Mouse (Mus musculus): ENCODE results near the gene Msmb.
"Not testable (repeated sequence)": the region's sequence is repeated elsewhere in the genome, so short reads cannot be mapped to it uniquely, and the experiment has no call there.

Gene Msmb

DNA sequence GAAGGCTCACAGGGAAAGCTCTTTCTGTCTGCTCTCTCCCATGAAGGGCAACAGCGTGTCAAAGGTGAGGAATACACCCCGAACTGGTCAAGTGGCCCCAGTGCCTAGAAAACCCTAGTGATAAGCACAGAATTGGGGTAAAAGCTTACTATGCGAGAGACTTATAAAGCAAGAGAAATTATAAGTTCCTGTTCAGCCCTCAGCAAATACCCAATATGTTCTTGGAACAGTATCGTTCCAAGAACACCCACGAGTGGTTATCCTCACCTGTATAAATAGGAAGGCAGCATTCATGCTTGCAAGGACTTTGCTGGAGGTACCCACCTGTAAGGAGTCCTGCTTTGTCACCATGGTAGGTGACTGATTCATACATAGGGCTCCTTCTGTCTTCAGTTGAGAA lies at the start of gene Msmb:
Gene Msmb, plus strand, starts transcription at position 301 of the 400 bp plus-strand sequence.
- no peak for DNase-seq (ENCODE audit: low read depth, low spot score)

DNA sequence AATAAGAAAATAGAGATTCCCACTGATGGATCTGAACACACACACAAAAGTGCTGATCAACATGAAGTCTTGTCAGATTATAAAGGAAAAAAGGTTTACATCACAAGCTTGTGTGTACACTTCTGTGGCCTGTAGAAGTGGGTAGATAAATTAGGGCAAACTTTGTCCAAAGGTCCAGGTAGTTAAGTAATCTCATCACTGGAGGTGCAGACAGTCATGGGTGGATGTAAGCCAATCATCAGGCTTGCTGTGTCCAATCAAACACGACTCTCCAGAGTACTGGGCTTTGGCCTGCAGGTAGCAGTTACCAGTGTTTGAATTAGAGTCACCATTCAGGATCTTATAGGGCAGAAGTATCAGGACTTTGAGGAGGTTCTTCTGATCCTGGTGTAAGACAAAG lies 48.8 kb upstream of the Msmb start:
- DNase-seq (ENCODE audit: low read depth, low spot score): no peak

DNA sequence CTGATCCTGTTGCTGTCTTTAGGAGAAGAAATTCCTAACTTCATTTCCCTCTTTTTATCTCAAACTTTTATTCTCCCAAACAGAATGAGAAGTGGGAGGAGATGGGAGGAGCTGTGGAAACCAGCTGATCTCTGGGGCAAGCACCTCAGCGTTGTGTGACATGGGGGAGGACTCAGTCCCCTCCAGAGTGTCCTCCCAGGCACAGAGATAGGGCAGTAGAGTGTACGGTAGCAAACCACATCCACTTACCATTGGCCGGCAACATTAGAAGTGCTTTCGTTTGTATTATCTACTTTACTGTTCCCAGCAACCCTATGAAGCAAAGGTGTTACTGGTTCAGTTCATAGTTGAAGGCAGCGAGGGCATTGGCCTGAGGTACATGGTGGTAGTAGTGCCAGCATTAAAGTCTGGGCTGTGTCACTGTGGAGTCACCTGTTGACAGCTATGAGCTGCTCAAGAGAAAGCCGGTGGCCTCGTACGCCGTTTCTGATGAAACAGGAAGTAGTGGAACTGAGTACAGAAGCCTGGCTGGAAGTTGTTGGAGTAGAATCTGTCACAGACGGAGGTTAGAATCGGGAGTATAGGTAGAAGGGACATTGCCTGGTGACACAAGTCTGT lies 48.2 kb upstream of the Msmb start:
- DNase-seq (ENCODE audit: low read depth, low spot score): no peak

DNA sequence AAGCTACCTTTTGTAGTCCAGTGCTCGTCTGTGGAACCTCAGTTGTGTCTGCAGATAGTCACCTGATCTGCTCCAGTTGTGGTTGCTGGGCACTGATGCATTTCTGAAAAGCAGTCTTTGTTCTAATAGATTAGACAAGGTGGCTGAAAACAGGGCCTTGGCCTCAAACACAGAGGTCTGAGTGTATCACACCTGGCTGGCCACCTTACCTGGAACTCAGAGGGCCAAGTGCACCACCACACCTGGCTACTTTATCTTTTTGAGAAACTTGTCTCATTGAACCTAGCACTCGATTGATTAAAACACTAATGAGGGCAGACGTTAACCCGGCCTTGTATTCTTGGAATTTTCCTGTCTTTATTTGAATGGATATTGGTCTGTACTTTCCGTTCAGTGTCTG lies 46.2 kb upstream of the Msmb start:
- no peak for DNase-seq (ENCODE audit: low read depth, low spot score)

DNA sequence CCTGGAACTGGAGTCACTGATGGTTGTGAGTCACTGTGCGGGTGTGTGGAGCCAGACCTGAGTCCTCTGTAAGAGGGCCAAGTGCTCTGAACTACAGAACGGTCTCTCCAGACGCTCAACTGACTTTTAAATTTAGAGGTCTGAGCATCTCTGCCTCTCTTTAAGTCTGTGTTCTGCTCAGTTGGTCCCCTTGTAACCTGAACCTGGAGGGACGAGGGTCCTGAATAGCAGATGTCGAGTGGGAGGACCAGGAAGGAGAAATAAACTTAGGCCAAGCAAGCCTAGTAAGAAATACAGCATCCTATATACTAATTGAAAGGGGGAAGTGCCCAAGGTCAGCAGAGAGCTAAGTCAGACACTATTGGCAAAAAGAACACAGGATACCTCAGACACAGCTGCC lies 45.1 kb upstream of the Msmb start:
- DNase-seq (ENCODE audit: low read depth, low spot score): no peak

DNA sequence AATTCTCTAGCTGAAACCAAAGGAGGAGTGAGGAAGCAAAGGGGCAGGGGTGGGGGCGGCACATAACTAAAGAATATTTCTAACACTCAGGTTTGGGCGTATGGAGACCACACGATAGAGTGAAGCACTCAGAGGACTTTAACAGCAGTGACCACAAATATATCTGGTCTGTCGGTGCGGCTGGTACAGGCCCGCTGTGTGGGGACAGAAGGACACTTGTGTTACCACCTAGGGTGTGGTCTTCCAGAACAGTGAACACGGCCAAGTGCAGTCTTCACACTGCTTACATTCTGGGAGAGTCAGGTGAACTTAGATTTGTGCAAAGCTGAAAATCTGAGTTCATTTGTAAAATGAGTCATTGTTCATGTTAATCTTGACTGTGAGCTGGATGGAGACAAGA lies 44.1 kb upstream of the Msmb start:
- DNase-seq (ENCODE audit: low read depth, low spot score): no peak

DNA sequence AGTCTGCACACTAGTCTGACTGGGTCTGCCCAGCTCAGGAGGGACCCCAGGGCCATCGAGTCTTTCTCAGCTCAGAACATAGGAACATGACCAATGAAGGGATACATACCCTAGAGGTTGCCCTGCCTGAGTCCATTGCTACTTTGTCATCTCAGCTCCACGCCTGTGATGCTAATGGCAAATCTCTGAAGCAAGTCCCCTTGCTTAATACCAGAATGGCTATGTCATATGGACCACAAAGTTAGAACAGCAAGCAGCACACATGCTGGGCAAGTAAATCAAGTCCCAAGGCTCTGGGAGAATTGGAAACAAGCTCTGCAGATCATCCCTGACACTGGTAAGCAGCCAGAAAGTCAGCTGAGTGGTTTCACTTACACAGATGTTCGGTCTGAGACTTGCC lies 42.9 kb upstream of the Msmb start:
- DNase-seq (ENCODE audit: low read depth, low spot score): no peak

DNA sequence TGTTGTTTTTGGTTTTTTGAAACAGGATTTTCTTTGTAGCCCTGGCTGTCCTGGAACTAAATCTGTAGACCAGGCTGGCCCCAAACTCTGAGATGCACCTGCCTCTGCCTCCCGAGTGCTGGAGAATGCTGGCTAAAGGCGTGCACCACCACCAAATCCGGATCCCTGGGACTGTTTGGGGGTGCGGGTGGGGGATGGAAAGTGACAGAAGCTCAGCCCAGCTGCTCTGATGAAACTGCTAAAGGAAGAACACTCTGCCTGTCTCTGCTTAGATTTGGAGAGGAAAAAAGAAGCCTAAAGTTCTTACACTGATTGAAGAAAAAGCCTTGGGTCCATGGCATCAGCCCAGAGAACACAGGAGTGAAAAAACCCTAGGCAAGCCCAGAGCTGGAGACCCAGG lies 38.3 kb upstream of the Msmb start:
- no peak for DNase-seq (ENCODE audit: low read depth, low spot score)

DNA sequence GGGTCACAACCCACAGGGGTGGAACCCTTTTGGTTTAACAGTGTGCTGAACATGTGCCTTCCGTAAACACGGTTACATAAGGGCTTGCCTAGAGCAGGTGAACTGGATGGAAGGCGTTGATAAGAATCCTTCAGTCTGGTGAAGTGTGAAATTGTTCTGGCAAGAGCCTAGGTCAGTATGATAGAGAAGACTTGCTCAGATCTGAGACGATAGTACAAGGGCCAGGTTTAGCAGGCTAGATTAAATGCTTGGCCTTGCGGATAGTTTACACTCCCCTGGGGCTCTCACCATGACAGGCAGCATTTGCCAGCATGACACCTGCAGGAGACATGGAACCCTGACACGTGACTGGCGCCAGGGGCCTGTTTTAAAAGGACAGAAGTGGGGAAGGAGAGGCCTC lies 36.2 kb upstream of the Msmb start:
- DNase-seq (ENCODE audit: low read depth, low spot score): no peak

DNA sequence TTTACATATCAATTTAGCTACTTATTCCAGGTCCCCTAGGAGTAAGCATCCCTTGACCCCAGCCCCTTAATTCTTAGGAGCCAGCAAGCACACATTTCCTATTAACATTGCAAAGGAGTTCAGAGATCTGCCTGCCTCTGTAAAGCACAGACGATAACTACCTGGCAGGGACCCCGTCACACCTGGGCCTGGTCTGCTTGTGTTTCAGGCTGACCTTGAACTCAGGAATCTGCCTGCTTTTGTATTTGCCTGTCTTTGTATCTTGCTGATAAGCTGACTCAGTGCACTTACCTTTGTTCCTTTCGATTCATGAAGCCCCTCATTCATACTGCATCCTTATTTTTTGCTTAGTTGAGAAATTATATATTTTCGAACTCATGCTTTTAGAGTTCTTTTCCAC lies 34.9 kb upstream of the Msmb start:
- DNase-seq (ENCODE audit: low read depth, low spot score): no peak

DNA sequence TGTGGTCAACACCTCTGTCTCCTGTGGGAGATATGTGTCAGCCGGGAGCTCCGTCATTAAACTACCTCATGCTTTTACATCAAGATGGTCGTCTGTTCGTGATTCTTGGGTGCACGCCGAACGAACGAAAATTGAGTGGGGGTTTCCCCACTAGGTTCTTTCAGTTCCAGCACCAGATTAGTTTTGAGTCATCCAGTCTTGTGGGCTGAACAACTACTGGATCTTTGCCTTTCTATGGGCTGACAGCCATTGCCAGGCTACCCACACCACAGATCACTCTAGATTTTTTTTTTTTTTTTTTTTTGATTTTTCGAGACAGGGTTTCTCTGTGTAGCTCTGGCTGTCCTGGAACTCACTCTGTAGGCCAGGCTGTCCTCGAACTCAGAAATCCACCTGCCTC lies 29.7 kb upstream of the Msmb start:
- DNase-seq (ENCODE audit: low read depth, low spot score): not testable (repeated sequence)

DNA sequence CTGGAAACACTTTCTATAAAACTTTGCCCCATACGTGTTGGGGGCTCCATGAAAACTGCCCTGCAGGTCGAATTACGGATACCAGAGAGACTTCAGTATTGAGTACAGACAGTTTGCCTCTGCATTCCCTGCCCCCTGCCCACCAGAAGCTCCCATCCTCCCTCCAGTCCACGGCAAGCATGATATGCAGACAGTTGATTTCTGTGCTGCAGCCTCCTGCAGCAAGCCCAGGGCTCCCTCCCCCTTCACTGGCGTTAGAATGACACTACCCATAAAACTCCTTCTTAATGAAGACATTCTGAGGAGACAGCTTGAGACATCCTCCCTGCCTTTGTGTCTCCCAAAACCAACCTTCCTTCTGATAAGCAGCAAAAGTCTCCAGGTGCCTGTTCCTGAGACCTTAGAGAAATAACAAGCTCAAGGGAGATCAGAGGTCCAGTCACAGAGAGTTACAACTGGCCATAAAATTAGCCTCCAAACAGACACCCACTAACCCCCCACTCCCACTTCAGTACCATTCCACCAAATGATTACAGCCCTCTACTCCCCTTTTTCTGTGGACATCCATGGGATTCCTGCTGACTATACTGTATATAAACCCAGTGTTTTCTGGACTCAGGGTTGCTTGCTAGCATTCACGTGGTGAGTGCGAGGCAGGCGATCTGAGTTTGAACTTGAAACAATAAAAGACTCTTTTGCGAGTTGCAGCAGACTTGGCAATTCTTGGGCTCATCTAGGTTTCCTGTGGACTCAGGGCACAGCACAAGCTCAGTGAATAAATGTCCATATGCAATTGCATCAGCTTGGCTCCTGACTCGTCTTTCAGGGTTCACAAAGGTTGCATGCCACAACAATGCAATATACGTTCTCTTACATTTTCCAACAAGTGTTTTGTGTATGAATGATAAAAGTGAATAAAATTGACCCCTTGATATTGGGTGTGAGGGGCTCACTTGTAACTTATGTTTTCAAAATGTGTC lies 20.6 kb upstream of the Msmb start:
- no peak for DNase-seq (ENCODE audit: low read depth, low spot score)

DNA sequence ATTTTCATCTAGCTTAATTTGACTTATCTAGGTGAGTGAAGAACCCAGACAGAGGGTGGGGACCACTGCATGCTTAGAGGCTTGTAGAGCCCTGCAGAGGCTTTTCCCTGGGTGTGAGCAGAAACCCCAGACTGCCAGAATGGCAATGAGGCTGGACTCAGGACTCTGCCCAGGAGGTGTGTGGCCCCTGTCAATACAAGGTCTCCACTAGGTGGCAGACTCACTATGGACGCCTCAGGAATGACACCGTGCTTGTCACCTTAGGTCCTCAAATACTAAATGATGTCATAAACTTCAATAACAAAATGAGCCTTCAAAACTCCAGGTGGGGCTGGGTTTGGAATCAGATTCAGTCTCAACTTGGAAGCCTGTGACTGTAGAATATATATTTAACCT lies 19.9 kb upstream of the Msmb start:
- DNase-seq (ENCODE audit: low read depth, low spot score): no peak

DNA sequence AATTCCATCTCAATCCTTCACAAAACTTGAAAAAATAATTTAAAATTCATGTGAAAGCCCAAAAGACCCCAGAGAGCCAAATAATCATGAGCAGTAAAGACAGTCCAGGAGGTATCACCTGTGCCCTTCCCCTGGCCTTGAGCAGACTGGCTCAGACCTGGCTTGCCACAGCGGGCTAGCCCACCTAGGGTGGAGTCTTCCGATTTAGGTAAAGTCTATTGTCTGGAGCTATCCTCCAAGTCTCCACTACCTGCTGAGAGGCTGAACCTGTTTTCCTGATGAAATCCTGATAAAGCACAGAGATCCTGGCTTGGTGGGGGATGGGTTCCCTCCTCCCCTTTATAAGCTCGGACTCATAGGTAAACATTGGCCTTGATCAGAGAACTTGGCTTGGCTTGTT lies 17.6 kb upstream of the Msmb start:
- DNase-seq (ENCODE audit: low read depth, low spot score): no peak

DNA sequence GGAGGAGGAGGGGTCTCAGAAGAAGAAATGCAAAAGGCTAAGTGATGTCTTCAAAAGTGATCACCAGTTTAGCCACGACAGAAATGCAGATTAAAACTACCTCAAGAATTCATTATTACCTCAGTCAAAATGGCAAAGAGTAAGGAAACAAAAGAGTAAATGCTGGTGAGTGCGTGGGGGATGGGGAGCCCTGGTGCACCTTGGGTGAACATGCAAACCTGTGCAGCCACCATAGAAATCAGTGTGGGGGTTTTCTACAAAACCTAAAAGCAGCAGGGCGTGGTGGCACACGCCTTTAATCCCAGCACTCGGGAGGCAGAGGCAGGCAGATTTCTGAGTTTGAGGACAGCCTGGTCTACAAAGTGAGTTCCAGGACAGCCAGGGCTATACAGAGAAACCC lies 16.6 kb upstream of the Msmb start:
- DNase-seq (ENCODE audit: low read depth, low spot score): not testable (repeated sequence)

DNA sequence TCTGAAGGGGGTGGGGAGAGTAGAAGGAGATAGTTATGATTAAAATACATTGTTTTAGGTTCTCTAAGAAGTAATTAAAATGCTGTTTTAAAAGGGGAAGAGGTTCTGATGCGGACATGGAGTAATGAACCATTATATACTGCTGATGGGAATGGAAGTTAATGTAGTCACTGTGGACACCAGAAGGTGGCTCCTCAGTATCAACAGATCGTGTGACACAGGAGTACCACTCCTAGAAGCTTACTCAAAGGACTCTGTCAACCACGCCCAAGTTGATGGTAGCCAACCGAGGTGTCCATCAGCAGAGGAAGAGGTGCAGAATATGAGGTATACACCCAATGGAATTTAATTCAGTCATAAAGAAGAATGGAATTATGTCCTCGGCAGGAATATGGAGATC lies 13.4 kb upstream of the Msmb start:
- DNase-seq (ENCODE audit: low read depth, low spot score): no peak

DNA sequence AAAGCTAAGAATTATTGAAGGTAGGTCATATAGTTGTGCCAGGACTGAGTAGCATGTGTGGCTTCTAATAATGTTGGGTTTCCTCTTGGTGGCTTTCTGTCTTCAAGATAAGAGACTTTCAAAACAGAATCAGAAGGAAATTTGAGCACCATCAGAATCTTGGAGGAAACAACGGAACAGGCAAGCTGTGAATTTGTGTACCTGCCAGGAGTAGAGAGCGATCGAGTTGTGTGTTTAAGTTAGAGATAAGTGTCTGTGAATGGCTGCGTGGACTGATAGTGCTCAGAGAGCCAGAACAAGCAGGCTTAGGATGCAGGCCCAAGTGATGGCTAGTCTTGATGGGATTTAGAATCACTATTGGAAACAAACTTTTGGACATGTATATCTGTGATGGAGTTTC lies 10.0 kb upstream of the Msmb start:
- DNase-seq (ENCODE audit: low read depth, low spot score): no peak

DNA sequence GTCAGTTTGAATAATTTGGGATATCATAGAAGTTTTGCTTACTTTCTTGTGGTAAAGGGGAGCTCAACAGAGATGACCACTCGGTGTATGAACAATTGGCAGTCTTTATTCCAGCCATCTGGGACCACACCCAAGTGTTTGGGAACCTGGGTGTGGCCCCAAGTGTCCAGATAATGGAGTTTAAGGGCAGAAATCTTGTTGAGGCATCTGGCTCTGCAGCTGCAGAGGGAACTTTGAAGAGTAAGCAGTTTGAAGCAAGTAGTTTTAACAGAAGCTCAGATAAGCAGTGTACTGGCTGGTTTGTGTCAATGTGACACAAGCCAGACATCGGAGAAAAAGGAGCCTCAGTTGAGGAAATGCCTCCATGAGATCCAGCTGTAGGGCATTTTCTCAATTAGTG lies 7.5 kb upstream of the Msmb start:
- DNase-seq (ENCODE audit: low read depth, low spot score): no peak

DNA sequence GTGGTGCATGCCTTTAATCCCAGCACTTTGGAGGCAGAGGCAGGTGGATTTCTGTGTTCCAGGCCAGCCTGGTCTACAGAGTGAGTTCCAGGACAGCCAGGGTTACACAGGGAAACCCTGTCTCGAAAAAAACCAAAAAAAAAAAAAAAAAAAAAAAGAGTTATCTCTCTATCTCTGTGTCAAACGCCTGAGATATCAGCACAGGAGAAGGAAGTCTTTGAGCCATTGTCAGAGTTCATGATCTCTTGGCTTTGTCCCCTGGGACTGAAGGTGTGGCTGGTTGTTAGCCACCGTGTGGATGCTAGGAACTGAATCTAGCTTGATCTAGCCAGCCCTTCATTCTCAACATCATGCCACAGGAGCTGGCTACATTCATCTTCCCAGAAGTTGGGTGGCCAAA lies 5.4 kb upstream of the Msmb start:
- not testable (repeated sequence) for DNase-seq (ENCODE audit: low read depth, low spot score)

DNA sequence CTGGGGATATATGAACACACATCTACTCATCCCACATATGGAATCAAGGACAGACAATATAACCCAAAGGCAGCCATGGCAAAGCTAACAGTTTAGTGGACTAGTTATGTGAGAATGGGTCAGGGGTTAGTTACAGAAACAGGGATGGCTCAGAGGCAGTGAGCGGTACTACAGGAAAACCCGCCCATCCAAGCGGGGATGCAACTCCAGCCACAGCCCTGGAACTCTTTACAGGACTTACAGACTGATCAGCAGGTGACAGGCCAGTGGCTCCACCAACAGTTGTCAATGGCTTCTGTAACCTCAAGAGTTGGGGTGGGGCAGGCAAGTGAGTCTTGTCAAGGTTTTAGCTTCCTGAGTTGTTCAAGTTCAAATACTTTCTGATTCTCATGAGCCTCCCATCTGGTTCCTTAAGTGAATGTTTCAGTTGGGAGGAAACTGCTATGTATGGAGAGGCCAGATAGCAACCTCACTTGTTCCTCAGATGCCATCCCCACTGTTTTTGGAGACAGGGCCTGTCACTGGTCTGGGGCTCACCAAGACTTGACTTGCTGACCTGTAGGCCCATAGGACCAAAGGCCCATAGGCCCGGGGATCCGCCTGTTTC lies 1.4 kb upstream of the Msmb start:
- DNase-seq (ENCODE audit: low read depth, low spot score): no peak

DNA sequence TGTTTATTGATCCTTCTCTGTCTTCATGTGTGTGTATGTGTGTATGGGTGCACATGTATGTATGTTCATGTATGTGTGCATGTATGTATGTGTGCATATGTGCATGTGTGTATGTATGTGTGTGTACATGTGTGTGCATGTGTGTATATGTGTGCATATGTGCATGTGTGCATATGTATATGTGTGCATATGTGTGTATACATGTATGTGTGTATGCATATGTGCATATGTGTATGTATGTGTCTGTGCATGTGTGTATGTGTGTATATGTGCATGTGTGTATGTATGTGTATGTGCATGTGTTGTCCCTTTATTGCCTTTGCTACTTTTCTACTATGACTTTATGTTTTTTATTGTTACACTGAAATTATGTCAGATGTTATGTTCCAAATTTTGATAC lies 2.9 kb downstream of the Msmb start:
- no peak for DNase-seq (ENCODE audit: low read depth, low spot score)

DNA sequence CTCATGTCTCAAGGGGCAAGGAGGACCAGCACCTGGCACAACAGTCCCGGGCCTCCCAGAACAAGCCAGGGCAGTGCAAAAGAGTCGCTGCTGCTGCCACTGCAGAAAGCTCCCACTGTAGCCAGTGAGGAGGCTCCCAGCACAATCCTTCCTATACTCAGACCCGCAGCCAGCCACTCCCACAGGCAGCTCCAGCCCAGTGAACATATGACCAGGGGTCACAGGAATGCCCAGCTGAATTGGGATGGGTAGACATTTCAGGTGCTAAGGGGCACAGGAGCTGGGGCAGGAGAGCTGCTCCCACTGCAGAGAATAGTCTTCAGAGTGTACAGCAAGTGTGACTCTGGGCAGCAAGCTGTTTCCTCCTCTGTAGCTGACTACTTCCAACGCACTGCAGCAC lies 3.6 kb downstream of the Msmb start:
- DNase-seq (ENCODE audit: low read depth, low spot score): no peak
